Mouse (Mus musculus) cortical plate, adult 2 months (tissue): ENCODE measurements around the gene Scn5a. TPM values are rescaled to one million over a fixed set of nuclear protein-coding genes. Genes with fewer than 3 reads are reported as not detected.
A peak's percentile ranks its signal among the peaks of the same experiment; 100 is the strongest.

Experiments used
- H3K27ac ChIP-seq: fragments of 200-500 bp; 2 replicates; pipeline ENCODE4 v1.5.1; 2012; ENCODE audit warnings: low read length, control low read depth, inconsistent platforms; ENCODE audit not compliant: insufficient read depth
- H3K4me1 ChIP-seq: fragments of 200-500 bp; 2 replicates; pipeline ENCODE4 v1.6.1; 2011; ENCODE audit warnings: low read length; ENCODE audit not compliant: control insufficient read depth, insufficient read depth
- H3K4me3 ChIP-seq: fragments of 200-500 bp; 2 replicates; pipeline ENCODE4 v1.5.1; 2011; ENCODE audit warnings: mild to moderate bottlenecking, low read length, control low read depth; ENCODE audit not compliant: insufficient read depth
- CTCF ChIP-seq: fragments of 200-500 bp; IDR thresholded peaks from 2 replicates; pipeline ENCODE4 v1.5.1; 2011; ENCODE audit warnings: mild to moderate bottlenecking, control low read depth, low read length; ENCODE audit not compliant: insufficient read depth; ENCODE audit errors: extremely low read depth
- POLR2A ChIP-seq: fragments of 200-500 bp; IDR thresholded peaks from 2 replicates; pipeline ENCODE4 v1.6.1; 2011; ENCODE audit warnings: mild to moderate bottlenecking, low read length, control low read depth; ENCODE audit not compliant: insufficient read depth; ENCODE audit errors: extremely low read depth
- polyA plus RNA-seq: library from polyadenylated mRNA; depleted of rRNA; stranded (reverse); fragments of >200 nt; gene quantifications from 2 replicates; pipeline ENCODE4 v1.2.3, GENCODE M21; 2012

The Scn5a gene
- polyA plus RNA-seq, 1 experiment: 0.38 TPM

DNA sequence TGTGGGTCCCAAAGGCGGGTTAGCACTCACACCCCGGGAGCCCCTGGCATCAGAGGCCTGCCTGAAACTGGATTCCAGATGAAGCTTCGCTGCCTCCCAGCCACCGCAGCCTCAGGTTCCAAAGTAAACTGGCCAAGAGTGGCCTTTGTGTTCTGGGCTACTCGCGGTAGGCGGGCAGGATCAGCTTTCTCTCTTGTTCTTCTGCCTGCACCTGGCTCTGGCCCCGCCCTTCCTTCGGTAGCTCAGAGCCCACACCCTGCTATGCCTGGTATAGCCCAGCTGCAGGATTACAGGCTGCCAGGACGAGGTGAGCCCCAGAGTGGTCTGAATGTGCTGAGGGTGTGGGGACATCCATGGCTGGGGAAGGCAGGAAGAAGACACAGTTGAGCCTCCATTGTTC lies 12.6 kb downstream of the Scn5a start:
- H3K4me1 ChIP-seq: peaks cover 3% of the 10 kb centered on the region; the same call in 1 of the 2 replicates
- no peak for TF ChIP-seq POLR2A
- no peak for TF ChIP-seq CTCF
- no peak overlapping the region for H3K4me3 ChIP-seq
- H3K27ac ChIP-seq: no peak overlapping the region

- TF ChIP-seq CTCF (no peak), POLR2A (no peak)
- Histone ChIP-seq H3K4me3 (no peak overlapping the region), H3K4me1 (peaks cover 3% of the 10 kb centered on the region; the same call in 1 of the 2 replicates), H3K27ac (no peak overlapping the region)
Observed at GRCm38 (mm10) chr9:119564803-119565202, 14.0 kb downstream of the Scn5a start.

DNA sequence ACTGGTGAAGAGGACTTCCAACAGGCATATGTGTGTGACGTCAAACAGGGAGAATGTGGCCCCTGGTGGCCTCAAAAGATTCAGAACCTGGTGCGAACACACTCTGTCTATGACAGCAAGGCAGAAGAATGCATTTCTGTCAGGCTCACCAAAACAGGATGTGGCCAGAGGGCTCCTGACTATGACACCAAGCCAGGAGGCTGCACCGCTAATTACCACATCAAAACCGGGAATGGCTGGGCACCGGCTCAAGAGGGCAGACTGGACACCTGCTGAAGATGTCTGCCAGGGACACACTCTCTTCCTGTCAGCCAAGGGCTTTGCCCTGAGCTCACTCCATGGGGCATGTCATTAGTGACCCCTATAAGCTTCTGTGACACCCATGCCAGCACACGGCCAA lies 15.2 kb downstream of the Scn5a start:
- Histone ChIP-seq H3K4me1 (peaks cover 5% of the 10 kb centered on the region), H3K4me3 (no peak overlapping the region), H3K27ac (no peak overlapping the region)
- TF ChIP-seq CTCF (no peak), POLR2A (no peak)

DNA sequence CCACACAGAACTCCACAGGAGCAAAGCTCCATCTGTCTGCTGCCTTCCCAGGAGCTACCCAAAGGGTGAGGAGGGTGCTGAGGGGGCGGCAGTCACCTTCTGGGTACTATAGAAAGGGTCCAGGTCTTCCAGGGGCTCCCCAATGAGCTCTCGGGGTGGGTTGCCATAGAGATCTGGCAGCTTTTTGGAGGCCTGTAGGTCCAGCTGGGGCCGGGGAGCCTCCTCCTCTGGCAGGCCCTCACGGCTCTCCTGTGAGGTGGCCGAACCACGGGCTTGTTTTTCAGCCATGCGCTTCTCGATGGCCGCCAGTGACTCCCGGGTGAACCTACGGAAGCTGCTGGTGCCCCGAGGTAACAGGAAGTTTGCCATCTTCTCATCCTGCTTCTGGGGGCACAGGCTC lies 16.6 kb downstream of the Scn5a start:
- Histone ChIP-seq H3K4me3 (no peak overlapping the region), H3K27ac (no peak overlapping the region), H3K4me1 (peaks cover 5% of the 10 kb centered on the region)
- TF ChIP-seq CTCF: no peak
- TF ChIP-seq POLR2A: no peak

DNA sequence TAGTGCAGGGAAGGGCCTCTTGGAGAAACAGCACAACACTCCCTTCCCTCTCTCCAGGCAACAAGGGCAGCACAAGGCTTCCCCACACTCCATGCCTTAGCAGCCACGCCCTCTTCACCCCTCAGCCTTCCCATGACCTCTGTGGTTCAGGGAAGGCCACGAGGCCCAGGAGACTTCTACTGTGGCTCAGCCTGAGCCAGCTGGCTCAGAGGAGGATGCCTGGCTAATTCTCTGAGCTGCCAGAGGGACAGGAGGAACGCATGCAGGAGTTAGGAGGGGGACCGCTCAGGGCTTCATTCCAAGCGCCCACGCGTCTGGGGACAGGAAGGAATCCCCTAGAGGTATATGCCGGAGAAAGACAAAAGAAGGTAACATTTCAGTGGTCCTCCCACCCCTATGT lies 17.1 kb downstream of the Scn5a start:
- no peak for TF ChIP-seq CTCF
- TF ChIP-seq POLR2A: no peak
- Histone ChIP-seq H3K4me3 (no peak overlapping the region), H3K4me1 (peaks cover 5% of the 10 kb centered on the region), H3K27ac (no peak overlapping the region)

DNA sequence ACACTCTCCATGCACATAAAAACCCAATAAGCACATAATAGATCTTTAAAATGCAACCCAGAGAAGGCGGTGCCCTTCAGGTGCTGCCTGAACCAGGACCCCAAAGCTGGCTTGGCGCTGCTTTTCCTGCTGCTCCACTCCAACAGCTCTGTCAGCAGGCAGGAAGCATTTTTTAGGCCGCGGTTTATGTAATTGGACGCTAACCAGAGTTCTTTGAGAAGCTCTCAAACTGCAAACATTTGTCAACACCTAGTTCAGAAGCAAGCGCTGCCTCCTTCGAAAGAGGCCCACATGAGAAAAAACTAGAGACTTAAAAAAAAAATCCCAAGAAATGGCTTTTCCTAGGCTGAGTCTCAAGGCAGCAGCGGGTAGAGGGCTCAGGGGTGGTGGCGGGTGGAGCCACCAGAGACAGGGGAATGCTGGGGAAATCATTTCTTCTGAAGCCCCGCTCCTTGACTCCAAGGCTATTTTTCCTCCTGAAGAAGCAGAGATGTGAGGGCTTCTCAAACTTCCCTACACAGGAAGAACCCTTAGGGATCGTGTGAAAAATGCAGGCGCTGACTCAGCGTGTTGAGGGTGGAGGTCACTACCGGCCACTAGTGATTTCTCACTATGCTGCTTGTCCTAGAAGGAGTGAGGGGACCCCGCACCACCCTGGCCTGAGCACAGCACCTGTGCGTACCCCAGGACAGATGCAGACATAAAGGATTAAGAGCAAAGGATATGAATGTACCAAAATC lies 19.1 kb downstream of the Scn5a start:
- peaks cover 5% of the 10 kb centered on the region for H3K4me1 ChIP-seq
- no peak for TF ChIP-seq POLR2A
- no peak for TF ChIP-seq CTCF
- no peak overlapping the region for H3K4me3 ChIP-seq
- no peak overlapping the region for H3K27ac ChIP-seq

DNA sequence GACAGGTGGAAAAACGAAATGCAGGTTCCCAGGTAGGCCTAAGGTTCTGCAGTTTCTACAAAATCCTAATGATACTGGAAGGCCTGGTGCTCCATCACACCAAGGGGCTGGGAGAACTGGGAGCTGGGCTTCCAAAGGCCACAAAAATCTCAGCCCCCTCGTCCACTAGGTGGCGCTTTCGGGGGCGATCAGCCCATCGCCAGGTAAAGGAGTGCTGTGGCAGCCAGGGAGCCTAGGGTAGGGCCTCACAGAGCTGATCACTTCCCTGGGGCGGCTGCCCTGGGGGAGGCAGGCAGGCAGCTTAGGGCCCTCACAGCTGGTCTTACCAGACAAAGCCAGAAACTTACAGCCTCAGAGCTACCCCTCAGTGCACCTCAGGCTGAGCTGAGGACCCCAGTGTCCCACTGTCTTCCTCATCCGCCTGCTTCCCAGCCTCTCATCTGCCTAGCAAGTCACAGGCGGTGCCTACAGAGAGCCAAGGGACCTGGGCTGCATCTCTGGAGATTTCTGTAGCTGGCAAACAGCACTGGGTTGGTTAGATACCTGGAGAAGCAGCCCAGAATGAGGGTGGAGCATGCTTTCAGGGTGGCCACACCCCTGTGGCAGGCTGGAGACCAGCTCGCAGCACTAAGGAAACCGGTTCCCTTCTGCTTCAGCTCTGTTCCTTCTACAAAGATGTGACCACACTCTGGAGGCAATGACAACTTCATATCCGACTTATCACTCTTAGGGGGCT lies 20.5 kb downstream of the Scn5a start:
- H3K4me1 ChIP-seq: peaks cover 3% of the 10 kb centered on the region; the same call in 1 of the 2 replicates
- TF ChIP-seq CTCF: peak; percentile 32; the same call in 1 of the 2 replicates
- no peak for TF ChIP-seq POLR2A

GRCm38 (mm10) chr9:119556043-119556442 lies 22.8 kb downstream of the Scn5a start:
- Histone ChIP-seq H3K27ac (no peak overlapping the region), H3K4me3 (no peak overlapping the region), H3K4me1 (peaks cover 2% of the 10 kb centered on the region; the same call in 1 of the 2 replicates)
- no peak for TF ChIP-seq CTCF
- no peak for TF ChIP-seq POLR2A

More for the DNA sequence above, 20.5 kb downstream of the Scn5a start:
- no peak overlapping the region for H3K27ac ChIP-seq
- H3K4me3 ChIP-seq: no peak overlapping the region

DNA sequence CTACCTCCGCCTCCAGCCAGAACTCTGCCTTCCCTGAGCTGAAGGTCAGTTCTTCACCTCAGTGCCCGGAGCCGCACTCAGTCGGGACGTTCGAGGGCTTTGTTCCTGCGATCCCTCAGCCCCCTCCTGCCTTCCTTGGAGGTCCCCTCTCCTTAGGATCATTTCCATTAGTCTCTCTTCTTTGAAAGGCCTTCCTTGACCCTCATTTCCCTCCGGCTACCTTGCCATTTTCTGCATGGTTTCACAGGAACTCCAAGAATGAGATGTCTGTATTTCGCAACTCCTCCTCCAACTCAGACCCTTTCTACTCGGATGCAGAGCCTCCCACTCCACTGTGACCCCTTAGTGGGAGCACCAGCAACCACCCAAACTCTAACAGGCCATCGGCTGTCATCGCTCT lies 31.3 kb downstream of the Scn5a start:
- Histone ChIP-seq H3K4me3 (no peak overlapping the region), H3K27ac (no peak overlapping the region), H3K4me1 (no peaks in the 10 kb centered on the region)
- no peak for TF ChIP-seq POLR2A
- TF ChIP-seq CTCF: no peak

DNA sequence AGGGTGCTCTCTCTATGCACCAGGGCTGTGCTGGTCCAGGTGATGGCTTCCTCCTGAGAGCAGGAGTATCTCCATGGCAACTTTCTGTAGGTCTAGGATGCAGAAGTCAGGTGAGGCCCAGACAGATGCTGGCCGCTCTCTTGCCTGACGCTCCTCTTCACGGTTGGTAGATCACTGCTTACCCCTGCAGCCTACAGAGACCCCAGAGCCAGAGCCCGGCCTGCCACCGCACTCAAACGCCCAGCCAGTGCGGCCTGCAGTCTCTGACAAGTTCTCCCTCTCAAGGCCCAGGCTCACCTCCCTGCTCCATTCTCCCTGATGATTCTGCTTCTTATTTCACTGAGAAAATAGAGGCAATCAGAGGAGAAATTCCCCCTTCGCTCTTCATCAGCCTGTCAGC lies 31.7 kb downstream of the Scn5a start:
- TF ChIP-seq CTCF: no peak
- TF ChIP-seq POLR2A: no peak
- no peak overlapping the region for H3K27ac ChIP-seq
- no peaks in the 10 kb centered on the region for H3K4me1 ChIP-seq
- no peak overlapping the region for H3K4me3 ChIP-seq
